Mouse (Mus musculus) MEL (cell line): ENCODE measurements around the gene Dppa4. TPM values are rescaled to one million over a fixed set of nuclear protein-coding genes. Genes with fewer than 3 reads are reported as not detected.

Source experiments
- DNase-seq: peaks from one replicate; pipeline ENCODE4 v3.0.0; 2011; ENCODE audit warnings: low read depth, low spot score
- H3K27ac ChIP-seq: 2 replicates; pipeline ENCODE4 v1.5.1; 2012; ENCODE audit warnings: low read depth, mild to moderate bottlenecking, control low read depth, low read length, moderate library complexity; ENCODE audit not compliant: control insufficient read depth
- H3K27me3 ChIP-seq, 2 experiments: fragments of 150-350 bp in 1 of 2; sonication (generic) in 1 of 2; 2 replicates each; pipeline ENCODE4 v1.6.1; 2012; ENCODE audit warnings: low read length in 2 of 2, mild to moderate bottlenecking in 2 of 2, improper control_type of control experiment in 1 of 2, moderate library complexity in 1 of 2; ENCODE audit not compliant: insufficient read depth in 2 of 2, control insufficient read depth in 1 of 2
- H3K36me3 ChIP-seq, 2 experiments: 2 replicates each; pipeline ENCODE4 v1.6.1; 2012 to 2014; ENCODE audit warnings: low read length in 2 of 2, improper control_type of control experiment in 1 of 2, inconsistent platforms in 1 of 2, mild to moderate bottlenecking in 1 of 2; ENCODE audit not compliant: insufficient read depth in 2 of 2, control insufficient read depth in 1 of 2
- H3K4me1 ChIP-seq, 2 experiments: fragments of 150-350 bp in 1 of 2; sonication (generic) in 1 of 2; 2 replicates each; pipeline ENCODE4 v1.6.1; 2012; ENCODE audit warnings: low read length in 2 of 2, improper control_type of control experiment in 1 of 2, mild to moderate bottlenecking in 1 of 2; ENCODE audit not compliant: insufficient read depth in 2 of 2, control insufficient read depth in 1 of 2
- H3K4me3 ChIP-seq, 2 experiments: fragments of 150-350 bp in 1 of 2; sonication (generic) in 1 of 2; 2 replicates each; pipeline ENCODE4 v1.5.1; 2012; ENCODE audit warnings: low read depth in 2 of 2, low read length in 2 of 2, mild to moderate bottlenecking in 2 of 2, moderate library complexity in 2 of 2, control low read depth in 1 of 2, improper control_type of control experiment in 1 of 2; ENCODE audit not compliant: control insufficient read depth in 1 of 2, insufficient read depth in 1 of 2
- H3K79me2 ChIP-seq: 2 replicates; pipeline ENCODE4 v1.6.1; 2012; ENCODE audit warnings: mild to moderate bottlenecking, low read length, moderate library complexity; ENCODE audit not compliant: control insufficient read depth, poor library complexity, insufficient read depth
- H3K9ac ChIP-seq: 2 replicates; pipeline ENCODE4 v1.6.1; 2012; ENCODE audit warnings: low read depth, mild to moderate bottlenecking, control low read depth, low read length, moderate library complexity; ENCODE audit not compliant: control insufficient read depth, poor library complexity, severe bottlenecking
- H3K9me3 ChIP-seq: fragments of 150-350 bp; sonication (generic); replicated peaks from 2 replicates; pipeline ENCODE4 v1.6.1; 2012; ENCODE audit warnings: mild to moderate bottlenecking, low read length, improper control_type of control experiment, moderate library complexity; ENCODE audit not compliant: insufficient read depth
- CTCF ChIP-seq, 3 experiments: IDR thresholded peaks in 2 of 3; conservative IDR thresholded peaks in 1 of 3; 2 replicates each; pipeline ENCODE4 v1.5.1; 2011 to 2012; ENCODE audit warnings: low read length in 3 of 3, low read depth in 2 of 3, mild to moderate bottlenecking in 2 of 3, improper control_type of control experiment in 1 of 3, inconsistent platforms in 1 of 3, mixed read lengths in 1 of 3, moderate library complexity in 1 of 3; ENCODE audit not compliant: control insufficient read depth in 1 of 3, insufficient read depth in 1 of 3, poor library complexity in 1 of 3, severe bottlenecking in 1 of 3
- ELF1 ChIP-seq: IDR thresholded peaks from 2 replicates; pipeline ENCODE4 v1.6.1; 2014; ENCODE audit warnings: low read depth, mild to moderate bottlenecking, inconsistent platforms, low read length, improper control_type of control experiment, moderate library complexity
- EP300 ChIP-seq, 2 experiments: IDR thresholded peaks; 2 replicates each; pipeline ENCODE4 v1.6.1; 2011; ENCODE audit warnings: improper control_type of control experiment in 2 of 2, low read length in 2 of 2, low read depth in 1 of 2, mild to moderate bottlenecking in 1 of 2
- GABPA ChIP-seq: IDR thresholded peaks from 2 replicates; pipeline ENCODE4 v1.6.1; 2012; ENCODE audit warnings: low read depth, mild to moderate bottlenecking, inconsistent platforms, low read length, improper control_type of control experiment, moderate library complexity
- HCFC1 ChIP-seq: IDR thresholded peaks from 2 replicates; pipeline ENCODE4 v1.6.1; 2012; ENCODE audit warnings: low read depth, mild to moderate bottlenecking, inconsistent platforms, low read length, improper control_type of control experiment, moderate library complexity
- JUND ChIP-seq: IDR thresholded peaks from 2 replicates; pipeline ENCODE4 v1.6.1; 2011; ENCODE audit warnings: low read depth, mild to moderate bottlenecking, improper control_type of control experiment, low read length
- KAT2A ChIP-seq: conservative IDR thresholded peaks from 2 replicates; pipeline ENCODE4 v1.6.1; 2012; ENCODE audit warnings: low read depth, low read length, improper control_type of control experiment, inconsistent platforms
- MAFK ChIP-seq: IDR thresholded peaks from 2 replicates; pipeline ENCODE4 v1.6.1; 2011; ENCODE audit warnings: low read depth, mild to moderate bottlenecking, low read length, improper control_type of control experiment, borderline replicate concordance
- MAX ChIP-seq: IDR thresholded peaks from 2 replicates; pipeline ENCODE4 v1.6.1; 2011; ENCODE audit warnings: low read length, improper control_type of control experiment
- MAZ ChIP-seq: IDR thresholded peaks from 2 replicates; pipeline ENCODE4 v1.6.1; 2012; ENCODE audit warnings: low read depth, mild to moderate bottlenecking, inconsistent platforms, low read length, improper control_type of control experiment
- MEF2A ChIP-seq: IDR thresholded peaks from 2 replicates; pipeline ENCODE4 v1.6.1; 2014; ENCODE audit warnings: low read depth, mild to moderate bottlenecking, inconsistent platforms, low read length, improper control_type of control experiment; ENCODE audit not compliant: poor library complexity, insufficient replicate concordance, severe bottlenecking; ENCODE audit errors: extremely low read depth
- MXI1 ChIP-seq: IDR thresholded peaks from 2 replicates; pipeline ENCODE4 v1.6.1; 2011; ENCODE audit warnings: mild to moderate bottlenecking, low read depth, low read length, improper control_type of control experiment
- MYB ChIP-seq: IDR thresholded peaks from 2 replicates; pipeline ENCODE4 v1.6.1; 2011; ENCODE audit warnings: mild to moderate bottlenecking, low read depth, low read length, improper control_type of control experiment
- MYC ChIP-seq: IDR thresholded peaks from 2 replicates; pipeline ENCODE4 v1.6.1; 2011; ENCODE audit warnings: low read depth, mild to moderate bottlenecking, low read length, improper control_type of control experiment, moderate library complexity
- NRF1 ChIP-seq: IDR thresholded peaks from 2 replicates; pipeline ENCODE4 v1.6.1; 2014; ENCODE audit warnings: low read depth, mild to moderate bottlenecking, inconsistent platforms, low read length, improper control_type of control experiment, moderate library complexity; ENCODE audit not compliant: poor library complexity, insufficient read depth, severe bottlenecking
- POLR2A ChIP-seq, 2 experiments: IDR thresholded peaks; 2 replicates each; pipeline ENCODE4 v1.6.1; 2011 to 2012; ENCODE audit warnings: low read length in 2 of 2, mild to moderate bottlenecking in 2 of 2, control low read depth in 1 of 2, improper control_type of control experiment in 1 of 2, low read depth in 1 of 2, moderate library complexity in 1 of 2; ENCODE audit not compliant: control insufficient read depth in 1 of 2, insufficient read depth in 1 of 2, poor library complexity in 1 of 2
- POLR2AphosphoS2 ChIP-seq: IDR thresholded peaks from 2 replicates; pipeline ENCODE4 v1.6.1; 2011; ENCODE audit warnings: low read length, improper control_type of control experiment
- POLR2AphosphoS5 ChIP-seq: IDR thresholded peaks from 2 replicates; pipeline ENCODE4 v1.6.1; 2012; ENCODE audit warnings: low read depth, borderline replicate concordance, mild to moderate bottlenecking, inconsistent platforms, low read length, moderate library complexity, mixed read lengths
- RCOR1 ChIP-seq: IDR thresholded peaks from 2 replicates; pipeline ENCODE4 v1.6.1; 2012; ENCODE audit warnings: low read depth, mild to moderate bottlenecking, inconsistent platforms, low read length, improper control_type of control experiment
- TAL1 ChIP-seq: IDR thresholded peaks from 2 replicates; pipeline ENCODE4 v1.6.1; 2012; ENCODE audit warnings: mild to moderate bottlenecking, inconsistent platforms, low read length, moderate library complexity, mixed read lengths
- TBP ChIP-seq: IDR thresholded peaks from 2 replicates; pipeline ENCODE4 v1.8.0; 2011; ENCODE audit warnings: low read depth, low read length, improper control_type of control experiment
- TCF12 ChIP-seq: IDR thresholded peaks from 2 replicates; pipeline ENCODE4 v1.6.1; 2014; ENCODE audit warnings: low read depth, mild to moderate bottlenecking, inconsistent platforms, low read length, improper control_type of control experiment, moderate library complexity
- USF2 ChIP-seq, 2 experiments: IDR thresholded peaks; 2 replicates each; pipeline ENCODE4 v1.6.1; 2011 to 2012; ENCODE audit warnings: improper control_type of control experiment in 2 of 2, low read length in 2 of 2, borderline replicate concordance in 1 of 2, inconsistent platforms in 1 of 2, low read depth in 1 of 2, mild to moderate bottlenecking in 1 of 2; ENCODE audit not compliant: insufficient read depth in 1 of 2
- ZMIZ1 ChIP-seq: IDR thresholded peaks from 2 replicates; pipeline ENCODE4 v1.6.1; 2012; ENCODE audit warnings: low read depth, mild to moderate bottlenecking, inconsistent platforms, low read length, improper control_type of control experiment, moderate library complexity
- ZNF384 ChIP-seq: IDR thresholded peaks from 2 replicates; pipeline ENCODE4 v1.6.1; 2012; ENCODE audit warnings: low read depth, mild to moderate bottlenecking, inconsistent platforms, low read length, improper control_type of control experiment
- polyA plus RNA-seq, 2 experiments: library from polyadenylated mRNA; stranded (reverse) in 1 of 2; unstranded in 1 of 2; fragments of >175 nt in 1 of 2; fragments of >200 nt in 1 of 2; gene quantifications; 2 replicates each; pipeline versions ENCODE4 v1.2.1 to v1.2.4; 2012; ENCODE audit warnings: low replicate concordance in 2 of 2, low read depth in 1 of 2; ENCODE audit not compliant: insufficient read length in 2 of 2, insufficient read depth in 1 of 2, missing spikeins in 1 of 2
- total RNA-seq: library from RNA; depleted of rRNA; stranded (reverse); fragments of 300-350 nt; gene quantifications from 2 replicates; pipeline ENCODE4 v1.2.3, GENCODE M21; 2012

Dppa4 gene
- total and polyA plus RNA-seq, 3 experiments: not detected

DNA sequence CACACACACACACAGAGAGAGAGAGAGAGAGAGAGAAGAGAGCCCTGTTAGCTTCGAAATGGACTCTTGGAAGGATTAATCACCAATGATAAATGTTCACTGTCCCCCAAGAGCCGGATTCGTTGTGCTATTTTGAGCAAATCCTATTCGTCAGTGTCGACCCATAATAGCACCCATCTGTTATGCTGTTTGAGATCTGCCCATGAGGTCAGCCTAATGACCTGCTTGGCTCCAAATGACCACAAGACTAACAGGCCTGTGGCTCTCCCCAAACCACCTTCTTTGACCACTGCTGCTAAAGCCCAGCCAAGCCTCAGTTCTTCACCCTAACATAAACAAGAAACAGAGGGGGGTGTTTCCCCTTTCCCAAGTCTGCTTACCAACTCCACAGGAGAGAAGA is 43.4 kb downstream of the Dppa4 start:
- no peak overlapping the region for H3K4me3 ChIP-seq
- no peak for DNase-seq
- no peaks in the 10 kb centered on the region for H3K4me1 ChIP-seq
- H3K36me3 ChIP-seq: no peaks in the 10 kb centered on the region
- no peaks in the 10 kb centered on the region for H3K9me3 ChIP-seq
- H3K27ac ChIP-seq: no peak overlapping the region
- no peak overlapping the region for H3K9ac ChIP-seq
- H3K79me2 ChIP-seq: no peaks in the 10 kb centered on the region
- no peaks in the 10 kb centered on the region for H3K27me3 ChIP-seq
- no peak for TF ChIP-seq RCOR1
- TF ChIP-seq POLR2A (IDR thresholded peaks at IDR 0.05; ENCODE audit: control insufficient read depth in 1 of 2, insufficient read depth in 1 of 2, low read depth in 1 of 2, low read length in 2 of 2, poor library complexity in 1 of 2): no peak
- no peak for TF ChIP-seq MAZ
- TF ChIP-seq POLR2AphosphoS5: no peak
- no peak for TF ChIP-seq MAFK

DNA sequence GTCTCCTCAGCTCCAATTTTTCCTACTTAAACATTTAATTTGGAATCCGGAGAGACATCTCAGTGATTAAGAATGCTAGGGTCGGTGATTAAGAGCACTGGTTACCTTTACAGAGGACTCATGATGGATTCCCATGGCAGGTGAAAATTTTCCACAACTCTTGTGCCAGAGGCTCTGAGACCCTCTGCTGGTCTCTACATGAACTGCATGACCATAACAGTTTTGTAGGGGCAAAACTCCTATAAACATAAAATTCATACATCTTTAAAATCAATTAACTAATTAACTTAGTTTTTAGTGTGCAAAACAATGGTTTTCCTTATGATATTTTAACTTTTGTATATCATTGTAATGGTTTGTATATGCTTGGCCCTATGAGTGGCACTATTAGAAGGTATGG is 44.9 kb downstream of the Dppa4 start:
- no peaks in the 10 kb centered on the region for H3K27me3 ChIP-seq
- H3K9me3 ChIP-seq: no peaks in the 10 kb centered on the region
- DNase-seq: no peak
- no peaks in the 10 kb centered on the region for H3K36me3 ChIP-seq
- H3K27ac ChIP-seq: no peak overlapping the region
- H3K4me1 ChIP-seq: no peaks in the 10 kb centered on the region
- no peak overlapping the region for H3K9ac ChIP-seq
- TF ChIP-seq ELF1 (no peak), MAX (no peak), TBP (no peak), NRF1 (no peak), MXI1 (no peak), USF2 (IDR thresholded peaks at IDR 0.05; ENCODE audit: borderline replicate concordance in 1 of 2, insufficient read depth in 1 of 2, low read depth in 1 of 2, low read length in 2 of 2) (no peak), ZMIZ1 (no peak), GABPA (no peak), TCF12 (no peak), JUND (no peak), KAT2A (no peak), MAFK (no peak)
- H3K4me3 ChIP-seq: no peak overlapping the region
- H3K79me2 ChIP-seq: no peaks in the 10 kb centered on the region

DNA sequence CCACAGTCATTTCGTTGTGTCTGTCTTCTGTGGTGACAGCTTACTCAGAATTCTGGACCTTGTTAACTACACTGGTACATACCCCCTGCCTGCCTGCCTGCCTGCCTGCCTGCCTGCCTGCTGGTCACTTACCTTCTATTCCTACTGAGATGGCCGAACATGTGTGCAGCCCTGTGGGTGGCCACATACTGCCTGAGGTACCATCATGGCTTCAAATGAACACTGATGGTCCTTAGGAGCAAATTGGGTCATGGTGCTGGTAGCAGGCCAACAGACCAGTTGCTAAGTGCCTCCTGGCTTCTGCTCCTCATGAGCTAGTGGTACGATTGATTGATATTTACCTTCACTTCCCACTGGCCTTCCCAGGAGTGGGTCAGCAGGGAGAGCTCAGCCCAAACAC is 48.3 kb downstream of the Dppa4 start:
- DNase-seq: no peak
- Histone ChIP-seq H3K9me3 (no peaks in the 10 kb centered on the region), H3K36me3 (no peaks in the 10 kb centered on the region), H3K4me3 (no peak overlapping the region), H3K9ac (no peak overlapping the region), H3K27ac (no peak overlapping the region), H3K79me2 (no peaks in the 10 kb centered on the region), H3K27me3 (no peaks in the 10 kb centered on the region), H3K4me1 (no peaks in the 10 kb centered on the region)
- TF ChIP-seq POLR2AphosphoS5 (no peak), TAL1 (no peak), POLR2AphosphoS2 (no peak), TBP (no peak), HCFC1 (no peak), ZNF384 (no peak), USF2 (IDR thresholded peaks at IDR 0.05; ENCODE audit: borderline replicate concordance in 1 of 2, insufficient read depth in 1 of 2, low read depth in 1 of 2, low read length in 2 of 2) (no peak), MYC (no peak), MEF2A (no peak), ELF1 (no peak), MYB (no peak), TCF12 (no peak), CTCF (IDR thresholded peaks at IDR 0.05 in 2 of 3, conservative IDR thresholded peaks at IDR 0.05 in 1 of 3; ENCODE audit: control insufficient read depth in 1 of 3, insufficient read depth in 1 of 3, low read depth in 2 of 3, low read length in 3 of 3, poor library complexity in 1 of 3, severe bottlenecking in 1 of 3) (no peak), EP300 (IDR thresholded peaks at IDR 0.05; ENCODE audit: low read depth in 1 of 2, low read length in 2 of 2) (no peak)
